ENCODE assay signal across 18 mouse cellular contexts in the genomic region with DNA sequence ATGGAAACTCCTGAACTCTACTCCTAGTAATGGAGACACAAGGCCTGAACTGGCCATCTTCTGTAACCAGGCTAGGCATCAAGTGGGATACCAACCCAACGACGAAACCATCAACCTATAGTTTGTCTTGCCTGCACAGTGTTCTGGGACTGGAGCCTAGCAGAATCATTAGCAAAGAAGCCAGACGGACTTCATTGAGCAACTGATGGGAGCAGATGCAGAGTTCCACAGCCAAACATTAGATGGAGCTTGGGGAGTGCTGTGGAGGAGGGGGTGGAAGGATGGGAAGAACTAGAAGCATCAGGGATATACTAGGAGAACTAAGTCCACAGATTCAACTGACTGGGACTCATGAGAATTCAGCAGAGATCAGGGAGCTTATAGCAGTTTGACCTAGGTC.
DNase-seq lines count a peak whose midpoint lies in the region; ATAC-seq lines count a peak whose summit lies in the region.
"Had no signal": no experiment of that assay in that cellular context is flagged by ENCODE, and none has a peak within 500 bp of the region (broad histone marks: within the 10 kb centered on the region; RNA-seq: fewer than 3 reads in every experiment).

No protein-coding gene starts in this region.

- no peaks in the 10 kb centered on the region for H3K4me1 ChIP-seq in kidney, embryonic 14.5 days (ENCODE audit: control insufficient read depth, insufficient read depth, low read length)
- H3K4me1 ChIP-seq: embryonic facial prominence, embryonic 13.5 days; forebrain, embryonic 13.5 days; hindbrain, embryonic 12.5 days had no signal

- DNase-seq in brain, adult 2 months (ENCODE audit: low read depth, low spot score), result peak; percentile 34
- DNase-seq in layer of hippocampus, adult 11-12 months (ENCODE audit: low spot score), result peak; percentile 56
- peak; percentile 55 for DNase-seq in layer of hippocampus, adult 9-10 months (ENCODE audit: low spot score)
- peak; percentile 63 to 66 for DNase-seq in layer of hippocampus, postnatal 36 days
- no peak for DNase-seq in heart, adult 11 months
- DNase-seq: adrenal gland, postnatal 10 days; cerebellum, adult 11-12 months; cerebellum, adult 9-10 months; cerebellum, postnatal 36 days; forebrain, postnatal 0 days; gastrocnemius, postnatal 14 days; heart, postnatal 10 days; heart, postnatal 4 days had no signal

- H3K27me3 ChIP-seq in kidney, embryonic 14.5 days (ENCODE audit: control insufficient read depth, insufficient read depth, low read length), result no peaks in the 10 kb centered on the region
- H3K27me3 ChIP-seq: embryonic facial prominence, embryonic 13.5 days; forebrain, embryonic 13.5 days; hindbrain, embryonic 12.5 days had no signal

- H3K4me2 ChIP-seq in kidney, embryonic 14.5 days (replicated peaks; ENCODE audit: low read depth, low read length), result no peak overlapping the region
- H3K4me2 ChIP-seq: embryonic facial prominence, embryonic 13.5 days; forebrain, embryonic 13.5 days; hindbrain, embryonic 12.5 days had no signal

- no peak for ATAC-seq in kidney, embryonic 14.5 days (ENCODE audit: low FRiP score, low TSS enrichment)
- ATAC-seq: forebrain, embryonic 13.5 days; forebrain, postnatal 0 days; hindbrain, embryonic 16.5 days had no signal

- no peaks in the 10 kb centered on the region for H3K36me3 ChIP-seq in kidney, embryonic 14.5 days (ENCODE audit: control insufficient read depth, insufficient read depth, low read length)
- H3K36me3 ChIP-seq: embryonic facial prominence, embryonic 13.5 days; hindbrain, embryonic 12.5 days had no signal

- WGBS in kidney, embryonic 14.5 days, result 88% methylated on average over 3 of the region's 3 CpGs

- no peak overlapping the region for H3K4me3 ChIP-seq in kidney, embryonic 14.5 days (ENCODE audit: low read length)
- H3K4me3 ChIP-seq: embryonic facial prominence, embryonic 13.5 days; forebrain, embryonic 13.5 days; hindbrain, embryonic 12.5 days had no signal

- H3K9ac ChIP-seq in kidney, embryonic 14.5 days (ENCODE audit: low read depth, low read length), result no peak overlapping the region
- H3K9ac ChIP-seq: embryonic facial prominence, embryonic 13.5 days; forebrain, embryonic 13.5 days; forebrain, postnatal 0 days; hindbrain, embryonic 12.5 days had no signal

- no peaks in the 10 kb centered on the region for H3K9me3 ChIP-seq in kidney, embryonic 14.5 days (ENCODE audit: control insufficient read depth, low read length)
- H3K9me3 ChIP-seq: embryonic facial prominence, embryonic 13.5 days; forebrain, embryonic 13.5 days; hindbrain, embryonic 12.5 days had no signal

- no peak overlapping the region for H3K27ac ChIP-seq in kidney, embryonic 14.5 days (ENCODE audit: low read depth, low read length)
- H3K27ac ChIP-seq: embryonic facial prominence, embryonic 13.5 days; forebrain, embryonic 13.5 days; hindbrain, embryonic 12.5 days had no signal
